10 mouse cellular contexts compared by ENCODE assay signal in the genomic region with DNA sequence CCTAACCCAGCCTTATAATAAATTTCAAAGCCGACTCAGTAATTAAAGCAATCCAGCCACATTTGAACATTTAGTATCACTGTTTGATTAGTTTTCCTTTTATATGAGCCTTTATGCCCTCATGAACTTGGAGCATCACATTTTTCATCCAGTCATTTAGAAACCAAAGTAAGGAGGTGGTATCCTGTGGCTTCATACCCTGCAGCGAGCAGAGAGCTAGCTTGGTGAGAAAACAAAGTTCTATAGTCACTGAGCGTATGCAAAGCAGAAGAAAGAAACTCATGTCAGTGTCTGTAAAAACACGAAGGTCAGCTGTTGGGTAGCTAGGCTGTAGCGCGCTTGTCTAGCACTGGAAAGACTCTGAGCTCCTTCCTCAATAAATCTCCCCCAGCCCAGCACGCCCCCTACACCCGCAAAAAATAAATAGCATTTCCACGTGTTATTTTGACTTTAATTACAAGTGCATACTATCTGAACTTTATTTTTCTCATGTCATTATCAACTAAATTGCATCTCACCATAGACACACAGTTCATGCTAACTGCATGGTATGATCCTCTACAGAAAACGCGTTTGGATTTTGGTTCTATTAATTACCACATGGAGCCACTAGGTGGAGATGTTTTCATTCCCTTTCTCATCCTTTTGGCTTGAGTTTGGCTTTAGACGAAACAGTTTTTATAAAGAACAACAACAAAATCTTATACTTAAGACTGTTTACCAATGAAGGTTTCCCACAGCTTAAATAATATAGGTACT. TPM values are rescaled to one million over a fixed set of nuclear protein-coding genes. Genes with fewer than 3 reads are reported as not detected.
DNase-seq lines count a peak whose midpoint lies in the region; ATAC-seq and TF ChIP-seq lines count a peak whose summit lies in the region.
"Had no signal": no experiment of that assay in that cellular context is flagged by ENCODE, and none has a peak within 500 bp of the region (broad histone marks: within the 10 kb centered on the region; RNA-seq: fewer than 3 reads in every experiment).

No protein-coding gene starts in this region.

- POLR2A ChIA-PET in Patski (lab: Charles Lee): no interaction called here

- no peaks in the 10 kb centered on the region for H3K36me3 ChIP-seq in hindbrain, embryonic 16.5 days (ENCODE audit: control insufficient read depth, insufficient read depth, low read length)
- H3K36me3 ChIP-seq in neural tube, embryonic 14.5 days (ENCODE audit: control insufficient read depth, insufficient read depth, low read length): no peaks in the 10 kb centered on the region
- H3K36me3 ChIP-seq: embryonic facial prominence, embryonic 13.5 days; limb, embryonic 15.5 days had no signal

- in situ Hi-C loops in Patski (cut with MboI; ENCODE audit: low pct_unique_long_range_greater_than_20kb): no loop called here

- no peak overlapping the region for H3K4me3 ChIP-seq in hindbrain, embryonic 16.5 days (ENCODE audit: low read length)
- H3K4me3 ChIP-seq in neural tube, embryonic 14.5 days (ENCODE audit: low read depth, low read length): no peak overlapping the region
- H3K4me3 ChIP-seq: embryonic facial prominence, embryonic 13.5 days; limb, embryonic 15.5 days had no signal

- no peak overlapping the region for H3K9ac ChIP-seq in hindbrain, embryonic 16.5 days (ENCODE audit: low read depth, low read length)
- no peak overlapping the region for H3K9ac ChIP-seq in neural tube, embryonic 14.5 days (replicated peaks; ENCODE audit: low read depth, low read length)
- H3K9ac ChIP-seq: embryonic facial prominence, embryonic 13.5 days; limb, embryonic 15.5 days had no signal

- H3K27me3 ChIP-seq in Patski: peaks cover 48% of the 10 kb centered on the region
- no peaks in the 10 kb centered on the region for H3K27me3 ChIP-seq in hindbrain, embryonic 16.5 days (replicated peaks; ENCODE audit: control insufficient read depth, insufficient read depth, low read length)
- H3K27me3 ChIP-seq in neural tube, embryonic 14.5 days (ENCODE audit: control insufficient read depth, insufficient read depth, low read length): no peaks in the 10 kb centered on the region
- H3K27me3 ChIP-seq: embryonic facial prominence, embryonic 13.5 days; limb, embryonic 15.5 days had no signal

- no peak overlapping the region for H3K4me2 ChIP-seq in hindbrain, embryonic 16.5 days (ENCODE audit: low read length)
- no peak overlapping the region for H3K4me2 ChIP-seq in neural tube, embryonic 14.5 days (ENCODE audit: low read depth, low read length)
- H3K4me2 ChIP-seq: embryonic facial prominence, embryonic 13.5 days; limb, embryonic 15.5 days had no signal

- DNase-seq in kidney, adult 9 months: peak; percentile 69
- DNase-seq in kidney, postnatal 4 days: no peak
- peak; percentile 72 for DNase-seq in CD4-positive, CD25-positive, alpha-beta regulatory T cell, adult 2 months (ENCODE audit: low read depth, low spot score)
- no peak for DNase-seq in Patski (ENCODE audit: low read depth, low spot score)
- DNase-seq in adrenal gland, adult 8-10 months: no peak
- no peak for DNase-seq in testis, postnatal 14 days (ENCODE audit: low spot score)

- no peaks in the 10 kb centered on the region for H3K9me3 ChIP-seq in hindbrain, embryonic 16.5 days (ENCODE audit: control insufficient read depth, low read length)
- H3K9me3 ChIP-seq in neural tube, embryonic 14.5 days (ENCODE audit: control insufficient read depth, low read length): no peaks in the 10 kb centered on the region
- H3K9me3 ChIP-seq: embryonic facial prominence, embryonic 13.5 days; limb, embryonic 15.5 days had no signal

- TF ChIP-seq CTCF in Patski (IDR thresholded peaks at IDR 0.05): peak; percentile 51

- no peaks in the 10 kb centered on the region for H3K4me1 ChIP-seq in hindbrain, embryonic 16.5 days (ENCODE audit: control insufficient read depth, insufficient read depth, low read depth, low read length)
- H3K4me1 ChIP-seq in neural tube, embryonic 14.5 days (ENCODE audit: control insufficient read depth, insufficient read depth, low read length): no peaks in the 10 kb centered on the region
- H3K4me1 ChIP-seq: embryonic facial prominence, embryonic 13.5 days had no signal

- CTCF ChIA-PET in Patski (lab: Charles Lee): interaction anchor here (0.7 to 2.3 kb wide), 11 partner anchors 9 to 213 kb away, joined by 3 to 13 read pairs (median 4); no protein-coding TSS in a partner anchor

- 46% methylated on average over 12 of the region's 12 CpGs for WGBS in hindbrain, embryonic 16.5 days
- WGBS in neural tube, embryonic 14.5 days: 43% methylated on average over 12 of the region's 12 CpGs

- H3K27ac ChIP-seq in hindbrain, embryonic 16.5 days (ENCODE audit: low read depth, low read length): no peak overlapping the region
- no peak overlapping the region for H3K27ac ChIP-seq in neural tube, embryonic 14.5 days (ENCODE audit: low read depth, low read length)
- H3K27ac ChIP-seq: embryonic facial prominence, embryonic 13.5 days; limb, embryonic 15.5 days had no signal

- ATAC-seq in Patski: no peak
- ATAC-seq in hindbrain, embryonic 16.5 days: peak; percentile 60
- peak; percentile 46 for ATAC-seq in neural tube, embryonic 14.5 days (ENCODE audit: low read depth)

RNA-seq across cellular contexts. Expression of a gene that starts 13.2 kb away (rescaled TPM):
- 120 TPM for polyA plus RNA-seq in Patski (2021)
- 122 and 127 TPM in 2 replicates for polyA plus RNA-seq in hindbrain, embryonic 16.5 days (2015; fragmentation: Nextera tagmentation; extraction: Ambion mirVana)
- polyA plus RNA-seq in neural tube, embryonic 14.5 days (2014; fragmentation: Nextera tagmentation; extraction: Ambion mirVana): 124 and 137 TPM in 2 replicates
- 100 to 1,000 TPM; 110 to 141 (median 123) TPM for total RNA-seq in adrenal gland, adult 8-10 months (2022)

RNA-seq across cellular contexts. Expression of a gene that starts 46.8 kb away (rescaled TPM):
- 506 TPM for polyA plus RNA-seq in Patski (2021)
- 783 and 904 TPM in 2 replicates for polyA plus RNA-seq in hindbrain, embryonic 16.5 days (2015; fragmentation: Nextera tagmentation; extraction: Ambion mirVana)
- 819 and 952 TPM in 2 replicates for polyA plus RNA-seq in neural tube, embryonic 14.5 days (2014; fragmentation: Nextera tagmentation; extraction: Ambion mirVana)
- 100 to 1,000 TPM; 227 to 347 (median 305) TPM for total RNA-seq in adrenal gland, adult 8-10 months (2022)

Comparison
In these comparisons a context has a peak if more than half of its experiments do, and no peak if none do; other contexts are left out.
1. DNase-seq: peak in kidney, adult 9 months (single experiment) and CD4-positive, CD25-positive, alpha-beta regulatory T cell, adult 2 months (single experiment); none in kidney, postnatal 4 days (0 of 2), Patski (single experiment), adrenal gland, adult 8-10 months (single experiment) and testis, postnatal 14 days (single experiment).